Mouse (Mus musculus): ENCODE results near the gene Afmid. TPM values are rescaled to one million over a fixed set of nuclear protein-coding genes. Genes with fewer than 3 reads are reported as not detected.

The Afmid gene
- polyA plus RNA-seq, 1 experiment from 2014 or later, result 4.1 TPM

DNA sequence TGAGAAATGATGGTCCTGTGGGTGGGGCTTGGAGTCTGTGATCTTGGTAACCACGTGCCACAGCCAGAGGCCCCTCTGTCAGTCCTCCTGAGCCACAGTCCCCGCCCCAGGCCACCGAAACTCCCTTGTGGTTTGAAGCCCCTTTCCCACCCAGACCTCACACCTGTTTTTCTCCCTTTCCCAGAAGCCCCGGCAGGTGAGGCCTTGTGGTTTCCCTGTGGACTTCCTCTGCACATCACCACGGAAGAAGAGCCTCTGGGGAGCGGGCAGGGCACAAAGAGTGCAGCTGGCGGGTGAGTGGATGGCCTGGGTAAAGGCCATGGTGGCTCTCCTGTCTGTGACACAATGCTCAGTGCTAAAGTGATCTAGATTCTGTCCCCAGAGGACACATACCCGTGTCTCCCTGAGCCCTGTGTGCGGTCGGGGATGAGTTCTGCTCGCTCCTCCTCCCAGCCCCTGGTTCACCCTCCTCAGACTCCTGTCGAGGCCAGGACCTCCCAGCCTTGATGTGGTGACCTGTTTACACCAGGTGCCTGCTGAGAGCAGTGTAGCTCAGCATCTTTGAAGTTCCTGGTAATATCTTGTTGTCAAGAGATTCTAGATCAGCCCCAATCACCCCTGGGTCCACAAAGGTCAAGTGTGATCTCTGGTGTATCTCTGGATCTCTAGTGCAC, 46.3 kb downstream of the Afmid start:
- ATAC-seq (ENCODE audit: low FRiP score, low TSS enrichment) (no peak), DNase-seq (no peak)
- Histone ChIP-seq H3K4me3 (replicated peaks; ENCODE audit: low read depth, low read length) (no peak overlapping the region; the same call in 1 of the 2 replicates), H3K9me3 (ENCODE audit: control insufficient read depth, low read length) (no peaks in the 10 kb centered on the region), H3K36me3 (ENCODE audit: control insufficient read depth, insufficient read depth, low read length) (no peaks in the 10 kb centered on the region), H3K27ac (replicated peaks; ENCODE audit: low read depth, low read length) (no peak overlapping the region), H3K4me2 (ENCODE audit: low read length) (peak overlapping the region; percentile 97; the same call in 1 of the 2 replicates), H3K27me3 (ENCODE audit: control insufficient read depth, insufficient read depth, low read length) (no peaks in the 10 kb centered on the region), H3K9ac (replicated peaks; ENCODE audit: low read length) (no peak overlapping the region), H3K4me1 (ENCODE audit: control insufficient read depth, insufficient read depth, low read length) (peaks cover 10% of the 10 kb centered on the region)
- 64% methylated on average over 12 of the region's 12 CpGs for WGBS

DNA sequence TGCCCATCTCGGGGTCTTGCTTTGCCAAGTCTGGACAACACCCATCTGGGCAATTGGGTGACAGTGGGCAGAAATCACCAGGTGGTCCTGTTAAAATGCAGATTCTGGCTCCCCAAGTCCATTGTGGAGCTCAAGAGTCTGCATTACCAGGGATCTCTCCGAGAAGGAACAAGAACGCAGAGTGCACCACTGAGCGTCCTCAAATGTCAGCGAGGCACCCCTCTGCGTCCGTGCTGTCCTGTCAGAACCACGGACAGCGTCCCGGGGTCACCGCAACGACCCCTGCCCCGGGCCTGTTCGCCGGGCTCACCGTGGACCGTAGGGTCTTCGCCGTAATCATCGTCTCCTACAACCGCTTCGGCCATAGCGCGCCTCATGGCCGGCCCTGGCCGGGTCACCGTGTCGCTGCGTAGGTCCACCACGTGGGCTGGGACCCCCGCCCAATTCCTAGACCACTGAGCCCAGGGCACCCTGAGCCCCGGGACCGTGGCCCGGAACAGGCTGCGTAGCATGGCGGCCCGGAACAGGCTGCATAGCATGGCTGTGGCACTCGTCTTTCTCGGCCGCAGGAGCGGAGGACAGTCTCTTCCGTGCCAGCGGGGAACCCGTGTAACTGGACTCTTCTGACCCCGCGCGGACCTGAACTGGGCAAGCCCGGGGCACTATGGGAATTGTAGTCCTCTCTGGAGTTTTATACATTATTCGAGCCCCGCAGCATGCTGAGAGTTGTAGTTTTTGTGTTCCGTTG, 47.3 kb downstream of the Afmid start, which contains the start of gene Tha1:
Gene Tha1, minus strand, starts transcription at position 621 of the 748 bp plus-strand sequence.
- H3K9me3 ChIP-seq (ENCODE audit: control insufficient read depth, low read length), result no peaks in the 10 kb centered on the region
- H3K9ac ChIP-seq (replicated peaks; ENCODE audit: low read length), result peak within 1 kb of the TSS; percentile 80
- no peaks in the 10 kb centered on the region for H3K36me3 ChIP-seq (ENCODE audit: control insufficient read depth, insufficient read depth, low read length)
- no peaks in the 10 kb centered on the region for H3K27me3 ChIP-seq (ENCODE audit: control insufficient read depth, insufficient read depth, low read length)
- H3K27ac ChIP-seq (replicated peaks; ENCODE audit: low read depth, low read length), result 0 out of 2 replicates have a peak within 1 kb of the TSS, but pooled peaks have one; percentile 26
- ATAC-seq (ENCODE audit: low FRiP score, low TSS enrichment) (peak; percentile 68; the same call in 1 of the 2 replicates), DNase-seq (peak; percentile 89)
- H3K4me2 ChIP-seq (ENCODE audit: low read length), result peak within 1 kb of the TSS; percentile 97
- peaks cover 12% of the 10 kb centered on the region for H3K4me1 ChIP-seq (ENCODE audit: control insufficient read depth, insufficient read depth, low read length)
- WGBS, result under 1% methylated on average over 51 of the region's 51 CpGs
- peak within 1 kb of the TSS; percentile 66 for H3K4me3 ChIP-seq (replicated peaks; ENCODE audit: low read depth, low read length)

DNA sequence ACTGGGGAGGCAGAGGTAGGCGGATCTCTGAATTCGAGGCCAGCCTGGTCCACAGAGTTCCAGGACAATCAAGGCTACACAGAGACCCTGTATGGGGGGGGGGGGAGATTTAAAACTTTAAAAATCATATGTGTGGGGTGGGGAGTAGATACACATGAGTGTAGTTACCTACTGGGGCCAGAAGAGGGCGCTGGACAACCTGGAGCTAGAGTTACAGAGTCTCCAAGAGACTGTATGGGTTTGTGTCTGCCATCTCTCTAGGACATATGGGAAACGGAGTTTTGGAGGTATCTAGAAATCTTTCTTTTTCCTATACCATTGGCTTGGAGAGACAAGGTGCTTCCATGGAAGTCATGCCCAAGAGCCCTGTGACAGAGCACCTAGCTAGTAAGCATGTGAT, 48.7 kb downstream of the Afmid start:
- no peaks in the 10 kb centered on the region for H3K36me3 ChIP-seq (ENCODE audit: control insufficient read depth, insufficient read depth, low read length)
- 60% methylated on average over 4 of the region's 4 CpGs for WGBS
- no peak overlapping the region for H3K4me3 ChIP-seq (replicated peaks; ENCODE audit: low read depth, low read length)
- no peaks in the 10 kb centered on the region for H3K9me3 ChIP-seq (ENCODE audit: control insufficient read depth, low read length)
- no peak overlapping the region for H3K4me2 ChIP-seq (ENCODE audit: low read length)
- no peak overlapping the region for H3K27ac ChIP-seq (replicated peaks; ENCODE audit: low read depth, low read length)
- H3K27me3 ChIP-seq (ENCODE audit: control insufficient read depth, insufficient read depth, low read length), result no peaks in the 10 kb centered on the region
- H3K4me1 ChIP-seq (ENCODE audit: control insufficient read depth, insufficient read depth, low read length), result peaks cover 23% of the 10 kb centered on the region
- no peak for ATAC-seq (ENCODE audit: low FRiP score, low TSS enrichment)
- no peak overlapping the region for H3K9ac ChIP-seq (replicated peaks; ENCODE audit: low read length)
- no peak for DNase-seq

DNA sequence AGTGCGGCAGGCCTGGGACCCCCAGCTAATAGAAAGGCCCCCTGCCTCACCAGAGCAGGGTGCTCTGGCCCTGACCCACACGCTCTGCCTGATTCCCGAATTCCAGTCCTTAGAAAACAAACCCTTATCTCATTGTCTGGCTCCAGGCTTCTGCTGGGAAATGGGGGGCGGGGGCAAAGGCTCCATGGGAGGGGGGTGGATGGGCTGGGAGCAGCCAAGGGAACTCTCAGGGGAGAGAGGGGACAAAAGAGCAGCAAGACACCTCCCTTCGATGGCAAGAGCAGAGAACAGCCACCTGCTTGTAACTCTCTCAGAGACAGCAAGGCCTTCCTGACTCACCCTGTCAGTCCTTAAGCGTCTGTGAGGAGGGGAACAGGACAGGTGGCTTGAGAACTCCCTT, 50.0 kb downstream of the Afmid start:
- 16% methylated on average over 6 of the region's 6 CpGs for WGBS
- peaks cover 23% of the 10 kb centered on the region for H3K4me1 ChIP-seq (ENCODE audit: control insufficient read depth, insufficient read depth, low read length)
- H3K27ac ChIP-seq (replicated peaks; ENCODE audit: low read depth, low read length), result no peak overlapping the region
- no peak for ATAC-seq (ENCODE audit: low FRiP score, low TSS enrichment)
- H3K27me3 ChIP-seq (ENCODE audit: control insufficient read depth, insufficient read depth, low read length), result no peaks in the 10 kb centered on the region
- H3K4me3 ChIP-seq (replicated peaks; ENCODE audit: low read depth, low read length), result no peak overlapping the region
- no peaks in the 10 kb centered on the region for H3K9me3 ChIP-seq (ENCODE audit: control insufficient read depth, low read length)
- H3K9ac ChIP-seq (replicated peaks; ENCODE audit: low read length), result no peak overlapping the region
- no peak overlapping the region for H3K4me2 ChIP-seq (ENCODE audit: low read length)
- DNase-seq, result no peak
- H3K36me3 ChIP-seq (ENCODE audit: control insufficient read depth, insufficient read depth, low read length), result no peaks in the 10 kb centered on the region

DNA sequence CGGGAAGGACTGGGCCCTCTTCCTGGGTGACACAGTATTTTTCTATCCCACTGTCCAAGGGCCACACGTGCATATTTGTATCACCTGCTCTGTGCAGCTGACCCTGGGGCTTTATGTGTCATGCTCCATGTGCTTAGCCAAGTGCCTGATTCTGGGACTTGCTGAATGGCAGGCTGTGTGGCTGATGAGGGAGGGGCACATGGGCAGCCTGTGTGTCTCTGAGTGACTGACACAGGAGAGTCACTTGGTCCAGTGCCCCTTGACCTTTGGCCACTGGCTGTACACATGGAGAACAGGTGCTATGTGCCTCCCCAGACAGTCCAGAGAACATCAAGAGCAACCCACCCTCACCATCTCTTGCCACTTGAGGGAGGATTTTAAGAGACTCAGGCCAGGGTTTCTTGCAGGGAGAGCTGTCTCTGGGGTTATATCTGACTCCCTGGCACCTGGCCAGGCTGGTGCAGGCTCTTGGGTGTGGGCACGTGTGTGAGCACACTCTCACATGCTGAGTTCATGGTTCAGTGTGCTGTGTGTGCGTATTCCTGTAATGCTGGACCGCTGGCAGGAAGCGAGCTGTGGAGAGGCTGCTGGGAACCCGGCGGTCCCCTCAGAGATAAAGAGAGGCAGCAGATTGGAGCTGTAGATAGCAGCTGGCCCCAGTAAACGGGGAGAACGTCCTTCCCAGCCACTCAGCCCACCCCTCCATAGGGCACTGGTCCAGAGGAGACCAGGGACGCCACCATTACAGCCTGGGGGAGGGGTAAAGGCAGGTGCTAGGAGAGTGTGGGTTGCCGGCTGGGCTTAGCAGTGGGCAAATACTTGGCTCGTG, 52.4 kb downstream of the Afmid start:
- H3K4me1 ChIP-seq (ENCODE audit: control insufficient read depth, insufficient read depth, low read length), result peaks cover 20% of the 10 kb centered on the region
- H3K27ac ChIP-seq (replicated peaks; ENCODE audit: low read depth, low read length), result peak overlapping the region; percentile 49; the same call in 1 of the 2 replicates
- ATAC-seq (ENCODE audit: low FRiP score, low TSS enrichment) (peak; percentile 60; the same call in 1 of the 2 replicates), DNase-seq (peak; percentile 64)
- no peaks in the 10 kb centered on the region for H3K9me3 ChIP-seq (ENCODE audit: control insufficient read depth, low read length)
- H3K27me3 ChIP-seq (ENCODE audit: control insufficient read depth, insufficient read depth, low read length), result no peaks in the 10 kb centered on the region
- H3K9ac ChIP-seq (replicated peaks; ENCODE audit: low read length), result no peak overlapping the region; the same call in 1 of the 2 replicates
- no peak overlapping the region for H3K4me3 ChIP-seq (replicated peaks; ENCODE audit: low read depth, low read length)
- peak overlapping the region; percentile 22; the same call in 1 of the 2 replicates for H3K4me2 ChIP-seq (ENCODE audit: low read length)
- 34% methylated on average over 13 of the region's 13 CpGs for WGBS
- H3K36me3 ChIP-seq (ENCODE audit: control insufficient read depth, insufficient read depth, low read length), result no peaks in the 10 kb centered on the region

DNA sequence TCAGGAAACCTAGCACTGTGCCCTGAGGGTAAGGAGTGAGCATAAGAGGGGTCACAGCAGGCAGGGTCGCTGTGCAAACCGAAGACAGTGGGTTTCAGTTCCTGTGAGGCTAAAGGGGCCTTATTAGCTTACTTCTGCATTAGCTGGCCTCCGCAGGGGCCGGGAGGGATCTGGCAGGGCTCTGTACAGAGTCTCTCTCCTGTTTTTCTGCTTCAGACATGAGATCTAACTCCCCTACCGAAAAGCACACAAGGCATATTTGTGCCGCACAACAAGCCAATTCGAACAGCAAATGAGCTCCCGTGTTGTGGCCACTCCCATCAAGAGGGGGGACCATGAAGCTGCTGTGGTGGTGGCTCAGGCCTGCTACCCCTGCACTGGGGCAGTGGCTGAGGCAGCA, 53.2 kb downstream of the Afmid start:
- H3K9me3 ChIP-seq (ENCODE audit: control insufficient read depth, low read length), result no peaks in the 10 kb centered on the region
- DNase-seq, result no peak
- no peaks in the 10 kb centered on the region for H3K36me3 ChIP-seq (ENCODE audit: control insufficient read depth, insufficient read depth, low read length)
- peak overlapping the region; percentile 49; the same call in 1 of the 2 replicates for H3K27ac ChIP-seq (replicated peaks; ENCODE audit: low read depth, low read length)
- 23% methylated on average over 8 of the region's 8 CpGs for WGBS
- peak overlapping the region; percentile 22; the same call in 1 of the 2 replicates for H3K4me2 ChIP-seq (ENCODE audit: low read length)
- no peak overlapping the region for H3K4me3 ChIP-seq (replicated peaks; ENCODE audit: low read depth, low read length)
- 0 out of 2 replicates have a peak, but pooled peaks have one; percentile 4 for ATAC-seq (ENCODE audit: low FRiP score, low TSS enrichment)
- no peaks in the 10 kb centered on the region for H3K27me3 ChIP-seq (ENCODE audit: control insufficient read depth, insufficient read depth, low read length)
- peaks cover 16% of the 10 kb centered on the region for H3K4me1 ChIP-seq (ENCODE audit: control insufficient read depth, insufficient read depth, low read length)
- H3K9ac ChIP-seq (replicated peaks; ENCODE audit: low read length), result 0 out of 2 replicates have a peak overlapping the region, but pooled peaks have one; percentile 6

DNA sequence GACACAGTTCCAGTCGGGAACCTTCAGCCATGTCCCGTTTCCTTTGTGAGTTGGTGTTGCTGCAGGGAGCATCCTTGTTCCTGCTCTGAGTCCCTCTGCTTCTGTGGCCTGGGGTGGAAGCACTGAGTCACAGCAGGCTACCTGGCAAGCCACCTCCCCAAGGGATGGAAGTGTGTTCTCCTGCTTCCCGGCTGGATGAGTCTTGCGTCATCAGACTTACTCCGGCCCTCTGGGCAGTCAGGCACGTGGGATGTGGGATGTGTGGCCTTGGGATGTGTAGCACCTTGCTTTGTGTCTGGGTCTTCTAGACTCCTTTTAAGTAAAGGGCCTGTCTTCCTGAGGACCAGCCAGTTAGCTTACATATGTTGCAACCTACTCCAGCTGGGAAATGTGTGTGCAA, 54.0 kb downstream of the Afmid start:
- H3K36me3 ChIP-seq (ENCODE audit: control insufficient read depth, insufficient read depth, low read length), result no peaks in the 10 kb centered on the region
- peaks cover 16% of the 10 kb centered on the region for H3K4me1 ChIP-seq (ENCODE audit: control insufficient read depth, insufficient read depth, low read length)
- no peak overlapping the region for H3K9ac ChIP-seq (replicated peaks; ENCODE audit: low read length)
- H3K4me2 ChIP-seq (ENCODE audit: low read length), result no peak overlapping the region
- H3K4me3 ChIP-seq (replicated peaks; ENCODE audit: low read depth, low read length), result no peak overlapping the region
- no peaks in the 10 kb centered on the region for H3K27me3 ChIP-seq (ENCODE audit: control insufficient read depth, insufficient read depth, low read length)
- no peaks in the 10 kb centered on the region for H3K9me3 ChIP-seq (ENCODE audit: control insufficient read depth, low read length)
- ATAC-seq (ENCODE audit: low FRiP score, low TSS enrichment), result no peak
- no peak for DNase-seq
- 79% methylated on average over 6 of the region's 6 CpGs for WGBS
- no peak overlapping the region for H3K27ac ChIP-seq (replicated peaks; ENCODE audit: low read depth, low read length)

DNA sequence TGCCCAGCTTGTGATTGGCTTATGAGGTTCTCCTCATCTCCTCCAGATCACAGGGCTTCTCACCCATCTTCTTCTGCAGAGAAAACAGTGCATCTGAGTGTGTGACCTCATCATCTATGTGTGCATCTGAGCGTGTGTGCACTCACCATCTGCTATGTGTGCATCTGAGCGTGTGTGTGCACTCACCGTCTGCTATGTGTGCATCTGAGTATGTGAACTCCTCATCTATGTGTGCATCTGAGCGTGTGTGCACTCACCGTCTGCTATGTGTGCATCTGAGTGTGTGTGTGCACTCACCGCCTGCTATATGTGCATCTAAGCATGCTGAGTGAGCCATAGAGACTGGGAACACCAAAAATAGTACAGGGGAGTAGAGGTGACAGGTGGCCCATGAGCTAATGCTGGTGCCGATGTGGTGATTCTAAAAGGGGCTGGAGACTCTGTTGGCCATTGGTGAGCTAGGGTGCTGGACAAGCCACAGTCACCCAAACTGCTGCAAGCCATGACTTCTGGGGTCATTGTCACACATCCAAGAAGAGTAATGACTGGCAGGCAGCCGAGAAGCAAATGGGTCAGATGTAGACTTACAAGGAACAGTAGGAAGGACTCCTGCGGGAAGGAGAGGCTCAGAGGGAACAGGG, 54.7 kb downstream of the Afmid start:
- DNase-seq, result no peak
- Histone ChIP-seq H3K4me1 (ENCODE audit: control insufficient read depth, insufficient read depth, low read length) (peaks cover 16% of the 10 kb centered on the region), H3K4me3 (replicated peaks; ENCODE audit: low read depth, low read length) (no peak overlapping the region), H3K9ac (replicated peaks; ENCODE audit: low read length) (no peak overlapping the region), H3K36me3 (ENCODE audit: control insufficient read depth, insufficient read depth, low read length) (no peaks in the 10 kb centered on the region), H3K27me3 (ENCODE audit: control insufficient read depth, insufficient read depth, low read length) (no peaks in the 10 kb centered on the region), H3K4me2 (ENCODE audit: low read length) (no peak overlapping the region), H3K9me3 (ENCODE audit: control insufficient read depth, low read length) (no peaks in the 10 kb centered on the region), H3K27ac (replicated peaks; ENCODE audit: low read depth, low read length) (no peak overlapping the region)
- no peak for ATAC-seq (ENCODE audit: low FRiP score, low TSS enrichment)
- WGBS, result 91% methylated on average over 9 of the region's 9 CpGs

Measured in midbrain, embryonic 14.5 days (tissue).